Mouse (Mus musculus) testis, postnatal 14 days (tissue): ENCODE data around the gene S100a3.
A peak's percentile ranks its signal among the peaks of the same experiment; 100 is the strongest.

Experiments
- DNase-seq: peaks from one replicate; pipeline ENCODE4 v3.0.0; 2021; ENCODE audit warnings: low spot score

S100a3 gene

DNA sequence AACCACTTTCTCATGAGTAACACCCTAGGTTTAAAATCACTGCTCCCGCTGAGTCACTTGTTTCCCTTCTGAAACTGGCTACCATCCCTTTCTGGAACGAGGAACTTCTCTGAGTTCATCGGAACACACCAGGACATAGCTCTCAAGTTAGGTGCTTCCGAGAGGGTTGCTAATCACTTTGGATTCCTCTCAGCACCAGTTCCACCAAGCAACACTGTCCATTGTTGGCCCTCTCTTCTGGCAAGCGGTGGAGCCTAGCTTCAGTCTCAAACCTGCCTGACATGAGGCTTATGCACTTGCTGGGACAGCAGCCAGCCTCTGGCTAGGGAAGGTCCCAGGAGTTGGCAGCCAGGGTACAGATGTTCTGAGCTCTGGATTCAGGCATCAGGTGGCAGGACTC lies 14.3 kb downstream of the S100a3 start:
- no peak for DNase-seq

DNA sequence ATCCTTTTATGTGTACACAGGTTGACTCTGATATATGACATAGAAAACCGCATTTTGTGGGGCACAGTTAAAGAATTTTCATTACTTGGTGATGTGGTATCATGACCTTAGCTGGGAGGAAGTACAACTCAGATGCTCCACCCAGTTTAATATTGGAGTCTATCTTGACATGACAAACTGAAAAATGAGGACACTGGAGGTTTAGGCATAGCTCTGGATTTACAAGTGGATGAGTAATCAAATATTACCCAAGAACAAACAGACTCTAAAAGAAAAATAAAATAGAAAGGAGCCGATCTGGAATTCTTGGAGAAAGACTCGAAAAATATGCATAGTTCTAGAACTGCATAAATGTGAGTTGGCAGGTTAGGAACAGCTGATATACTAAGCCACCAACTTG lies 14.9 kb downstream of the S100a3 start:
- DNase-seq = no peak

DNA sequence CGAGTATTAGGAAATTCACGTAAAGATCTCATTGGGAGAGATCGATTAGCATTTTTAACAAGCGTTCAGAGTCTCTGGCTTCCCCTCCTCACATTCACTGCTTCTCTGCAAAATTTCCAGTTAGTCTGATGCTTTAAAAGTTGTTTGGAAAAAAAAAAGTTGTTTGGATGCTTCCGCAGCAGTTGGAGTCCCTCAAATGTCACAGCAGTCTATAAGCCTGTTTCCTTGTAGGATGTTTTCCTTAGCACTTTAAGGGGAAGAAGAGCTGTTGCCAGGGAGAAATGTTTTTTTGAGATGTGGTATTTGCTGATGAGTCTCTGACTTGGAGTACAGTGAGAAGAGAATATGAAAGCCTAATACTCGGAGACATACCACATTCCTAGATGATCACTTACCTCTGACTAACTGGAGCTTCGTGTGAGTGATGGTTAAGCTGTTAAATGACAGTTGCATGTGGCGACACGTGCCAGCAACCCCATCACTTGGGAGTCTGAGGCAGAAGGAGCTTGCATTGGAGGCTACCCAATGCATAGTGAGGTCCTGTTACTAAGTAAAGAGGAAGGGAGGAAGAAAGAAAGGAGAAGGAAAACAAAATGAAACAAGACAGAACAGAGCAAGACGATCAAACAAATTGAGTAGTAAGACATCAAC lies 16.1 kb downstream of the S100a3 start:
- DNase-seq = no peak

DNA sequence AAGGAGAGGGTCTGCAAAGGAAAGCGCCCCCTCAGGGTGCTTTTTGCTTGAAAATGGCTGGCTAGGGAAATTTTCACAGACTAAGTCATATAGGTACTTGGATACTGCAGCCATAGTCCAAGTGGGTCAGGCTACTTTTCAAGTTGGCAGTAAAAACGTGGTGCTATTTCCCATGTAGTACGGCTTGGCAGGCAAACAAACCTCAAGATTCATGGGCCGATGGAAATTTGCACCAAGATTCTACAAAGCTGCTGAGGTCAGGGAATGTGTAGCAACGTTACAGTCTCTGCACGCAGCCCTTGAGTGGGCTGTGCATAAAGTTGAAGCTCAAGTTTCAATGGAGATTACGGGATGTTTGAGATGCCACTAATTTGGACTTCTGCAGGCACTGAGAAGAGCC lies 19.1 kb downstream of the S100a3 start:
- no peak for DNase-seq

DNA sequence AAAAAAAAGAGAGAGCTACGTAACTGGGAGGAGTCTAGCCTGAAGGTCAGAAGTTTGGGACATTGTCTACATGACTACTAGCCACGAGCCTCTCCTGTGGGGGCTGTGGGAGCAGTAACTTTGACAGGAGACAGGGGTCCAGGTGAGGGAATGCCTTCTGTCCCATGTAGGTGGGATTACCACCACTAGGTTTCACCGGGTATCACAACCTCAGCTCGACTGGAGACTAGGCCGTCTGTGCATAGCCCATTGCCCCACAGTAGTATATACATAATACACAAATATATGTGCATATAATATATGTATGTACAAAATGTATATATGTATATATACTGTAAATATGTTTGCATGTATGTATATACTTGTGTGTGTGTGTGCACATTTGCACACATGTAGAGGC lies 20.8 kb downstream of the S100a3 start:
- no peak for DNase-seq

DNA sequence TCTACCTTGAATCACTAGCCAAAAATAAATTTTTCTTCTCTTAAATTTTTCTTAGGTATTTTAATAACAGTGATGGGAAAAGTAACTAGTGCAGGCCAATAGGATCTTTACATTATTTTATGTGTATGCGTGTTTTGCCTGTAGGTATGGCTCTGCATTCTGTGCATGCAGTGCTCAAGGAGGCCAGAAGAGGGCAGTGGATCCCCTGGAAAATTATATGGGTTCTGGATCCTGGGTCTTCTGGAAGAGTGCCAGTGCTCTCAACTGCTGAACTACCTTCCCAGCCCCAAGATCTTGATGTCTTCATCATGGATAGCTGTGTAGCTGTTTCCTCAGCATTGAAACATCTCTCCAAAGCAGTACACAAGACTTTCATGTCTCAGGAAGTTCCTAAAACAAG lies 21.8 kb downstream of the S100a3 start:
- no peak for DNase-seq

DNA sequence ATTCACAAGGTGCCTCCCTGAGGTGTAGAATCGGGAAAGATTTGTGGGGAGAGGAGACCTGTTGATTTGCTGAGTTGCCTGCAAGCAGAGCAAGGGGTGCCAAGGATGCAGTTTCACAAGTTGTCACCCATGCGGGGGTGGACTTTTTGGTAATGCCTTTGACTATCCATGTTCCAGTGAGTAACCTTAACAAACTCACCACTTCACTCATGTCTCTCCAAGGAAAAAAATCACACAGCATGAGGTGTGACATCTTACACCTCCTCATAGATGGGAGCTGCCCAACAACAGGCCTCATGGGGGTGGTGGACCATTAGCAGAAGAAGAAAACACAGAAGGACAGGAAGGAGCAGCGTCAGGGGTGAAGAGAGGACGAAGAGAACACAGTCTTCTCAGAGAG lies 22.2 kb downstream of the S100a3 start:
- no peak for DNase-seq

DNA sequence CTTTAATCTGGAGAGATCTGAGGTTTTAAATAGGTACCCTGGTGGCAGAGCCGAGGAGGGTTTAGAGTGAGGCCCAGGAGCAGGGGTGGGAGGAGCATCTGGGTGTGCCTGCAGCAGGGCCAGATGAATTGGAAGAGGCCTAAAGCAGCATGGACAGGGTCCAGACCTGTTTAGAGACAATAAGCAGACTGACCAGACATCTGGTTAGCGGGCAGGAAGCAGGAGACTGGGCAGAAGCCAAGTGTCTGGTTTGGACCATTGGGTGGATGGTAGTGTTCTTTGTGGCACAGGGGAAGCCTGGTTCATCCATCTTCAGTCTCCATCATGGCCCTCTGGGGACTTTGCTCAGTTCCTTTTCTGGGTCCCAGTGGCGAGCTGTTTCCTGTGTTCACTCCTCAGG lies 23.5 kb downstream of the S100a3 start:
- no peak for DNase-seq

DNA sequence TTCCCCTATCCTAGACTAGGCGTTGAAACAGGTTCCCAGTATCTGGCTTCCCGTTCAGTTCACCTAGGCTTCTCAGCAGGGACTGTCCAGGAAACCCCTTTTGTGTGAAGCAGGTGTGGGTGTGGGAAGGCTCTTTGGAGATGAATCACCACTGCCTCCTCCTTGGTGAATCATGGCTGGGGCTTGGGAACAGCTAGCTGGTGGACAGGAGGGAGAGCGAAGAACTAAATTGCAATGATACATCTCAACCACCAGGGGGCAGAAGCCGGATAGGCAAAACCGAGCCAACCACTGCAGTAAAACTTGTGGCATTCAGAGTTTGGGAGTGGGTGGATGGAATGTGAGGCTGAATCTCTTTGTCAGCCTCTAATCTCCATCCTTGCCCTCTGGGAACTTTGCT lies 25.2 kb downstream of the S100a3 start:
- peak; percentile 61 for DNase-seq

DNA sequence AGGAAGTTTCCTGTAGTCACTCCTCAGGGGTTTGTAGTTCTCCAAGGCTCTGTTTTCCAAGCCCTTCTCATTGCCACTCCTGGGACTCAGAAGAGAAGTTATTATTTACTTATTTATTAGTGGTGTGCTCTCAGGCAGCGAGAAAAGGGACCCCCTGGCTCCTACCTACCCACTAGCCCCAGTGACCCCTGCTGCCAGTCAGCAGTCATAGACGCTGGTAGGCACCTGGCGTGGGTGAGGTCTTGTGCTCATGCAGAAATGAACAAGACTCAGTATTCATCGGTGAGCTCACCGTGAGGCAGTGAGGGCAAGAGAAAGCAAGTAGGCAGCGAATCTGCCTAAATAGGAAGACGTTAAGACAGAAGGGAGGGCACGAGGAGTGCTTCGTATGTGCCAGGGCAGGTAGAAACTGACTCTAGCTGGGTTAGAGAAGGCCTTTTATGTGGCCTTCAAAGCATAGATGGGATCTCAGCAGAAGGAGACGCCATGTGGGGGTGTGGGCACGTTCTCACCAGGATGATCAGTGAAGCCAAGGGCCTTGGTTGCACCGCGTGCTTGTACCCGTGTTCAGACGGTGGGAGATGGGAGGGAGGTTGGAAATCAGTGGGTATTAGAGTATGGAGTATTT lies 25.8 kb downstream of the S100a3 start:
- DNase-seq = no peak

DNA sequence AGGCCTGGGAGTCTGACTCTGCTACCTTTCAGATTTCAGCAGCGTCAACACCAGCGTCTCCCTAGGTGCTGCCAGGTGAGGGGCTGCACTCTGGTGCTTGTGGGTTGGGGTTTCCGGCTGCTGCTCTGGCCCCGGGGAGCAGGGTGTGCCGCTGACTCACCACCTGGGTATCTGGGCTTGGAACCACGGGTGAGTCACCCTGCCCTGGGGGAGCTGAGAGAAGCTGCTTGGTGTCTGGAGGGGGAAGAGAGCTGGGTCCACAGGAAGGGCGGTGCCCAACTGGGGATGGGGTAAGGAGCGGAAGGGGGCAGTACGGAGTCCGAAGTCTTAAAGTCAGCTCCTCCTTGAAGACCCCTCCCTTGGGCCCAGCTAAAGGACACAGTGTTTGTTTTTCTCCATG lies 26.5 kb downstream of the S100a3 start:
- DNase-seq = peak; percentile 64

DNA sequence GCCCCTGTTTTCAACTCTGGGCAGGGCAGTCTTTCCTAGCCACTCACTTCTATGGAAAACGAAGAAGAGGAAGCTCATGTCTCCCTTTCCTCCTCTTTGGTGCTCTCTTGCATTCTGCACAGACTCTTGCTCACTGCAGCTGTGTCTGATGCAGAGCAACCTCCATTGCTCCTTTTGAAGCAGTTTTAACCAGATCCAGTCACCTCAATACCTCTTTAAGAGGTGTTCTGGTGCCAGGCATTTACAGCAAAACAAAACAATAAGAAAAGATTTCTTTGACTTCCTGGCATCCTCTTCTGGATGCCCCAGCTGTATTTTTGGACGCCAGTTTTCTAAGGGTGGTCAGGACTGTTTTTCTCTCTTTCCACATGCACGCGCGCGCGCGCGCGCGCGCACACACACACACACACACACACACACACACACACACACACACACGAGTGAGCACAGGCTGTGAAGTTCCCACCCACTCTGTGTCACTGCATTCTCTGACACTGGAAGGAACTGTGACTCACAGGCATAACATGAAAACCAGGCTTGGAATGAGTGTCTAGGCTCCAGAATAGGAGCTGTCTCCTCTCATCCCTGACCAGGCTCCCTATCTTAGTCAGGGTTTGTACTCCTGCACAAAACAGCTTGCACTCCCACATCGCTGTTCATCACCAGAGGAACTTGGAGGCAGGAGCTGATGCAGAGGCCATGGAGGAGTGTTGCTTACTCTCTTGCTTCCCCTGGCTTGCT lies 27.2 kb downstream of the S100a3 start:
- no peak for DNase-seq

DNA sequence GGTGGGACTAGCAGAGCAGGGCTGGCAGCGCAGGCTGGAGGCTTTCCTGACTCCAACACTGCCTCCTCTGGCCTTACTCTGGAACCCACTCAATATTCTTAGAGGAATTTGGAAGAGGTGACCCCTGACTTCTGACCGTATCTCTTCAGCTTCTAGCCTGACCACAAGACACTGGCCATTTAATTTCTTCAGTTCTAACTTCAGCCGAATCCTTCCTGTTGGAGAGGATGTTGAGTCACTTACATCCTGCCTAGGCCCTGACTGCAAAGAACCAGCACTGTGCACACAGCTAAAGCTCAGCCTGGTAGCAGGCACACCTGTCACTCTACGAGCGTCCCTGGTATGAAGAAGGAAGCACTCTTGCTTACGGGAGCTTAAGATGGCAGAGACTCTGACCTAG lies 29.0 kb downstream of the S100a3 start:
- no peak for DNase-seq

DNA sequence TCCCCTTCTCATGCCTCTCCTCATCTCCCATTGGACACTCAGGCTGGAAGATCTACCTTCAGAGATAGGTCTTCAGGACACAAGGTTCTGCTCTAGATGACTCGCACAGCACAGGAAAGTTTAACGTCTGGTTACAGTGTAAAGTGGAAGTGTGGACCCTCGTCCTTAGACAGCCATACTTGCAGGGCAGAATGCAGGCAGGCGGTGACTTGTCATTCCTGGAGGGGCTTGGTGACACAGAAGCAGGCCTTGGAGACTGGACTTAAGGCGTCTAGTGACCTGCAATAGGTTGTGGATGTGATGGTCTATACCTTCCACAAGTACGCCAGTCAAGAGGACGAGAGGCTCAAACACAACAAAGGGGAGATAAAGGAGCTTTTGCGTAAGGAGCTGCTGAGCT lies 29.6 kb downstream of the S100a3 start, which contains the start of gene S100a2:
S100a2 (plus strand) TSS at position 301 of the 400 bp plus-strand sequence.
- DNase-seq = no peak

DNA sequence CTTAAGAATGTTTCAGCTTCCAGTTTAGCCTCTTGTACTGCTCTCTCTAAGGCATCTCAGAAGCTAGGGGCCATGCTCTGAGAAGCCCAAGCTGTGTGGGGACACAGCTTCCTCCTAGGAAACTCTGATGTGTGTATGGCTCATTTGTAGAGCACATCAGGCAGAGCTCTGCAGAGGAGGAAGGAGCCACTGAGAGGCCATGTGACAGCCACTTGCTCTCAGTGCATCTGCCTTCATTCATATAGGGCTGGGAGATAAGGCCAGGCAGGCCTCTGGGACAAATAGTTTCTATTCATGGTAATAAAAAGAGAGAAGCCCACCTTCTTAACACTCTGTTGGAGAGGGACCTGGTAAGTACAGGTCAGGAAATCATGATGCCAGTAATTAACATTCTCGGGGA lies 34.1 kb downstream of the S100a3 start:
- DNase-seq = no peak

DNA sequence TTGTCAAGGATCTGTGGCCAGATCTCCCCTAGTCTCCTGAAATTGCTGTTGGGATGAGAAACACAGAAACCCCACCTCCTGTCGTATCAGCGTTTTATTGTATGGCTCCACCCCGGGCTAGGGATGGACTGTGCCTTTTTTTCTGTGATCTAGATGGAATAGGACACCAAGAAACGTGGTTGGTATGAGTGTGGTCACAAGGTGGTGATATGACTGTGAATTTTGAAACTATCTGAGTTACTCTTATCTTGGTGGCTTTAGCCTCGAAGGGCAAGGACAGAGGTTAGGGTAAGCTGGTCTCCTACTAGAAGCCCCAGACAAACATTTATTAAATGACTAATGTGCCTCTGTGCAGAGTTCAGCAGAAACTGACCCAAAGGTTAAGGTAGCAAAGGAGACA lies 35.2 kb downstream of the S100a3 start:
- DNase-seq = no peak

DNA sequence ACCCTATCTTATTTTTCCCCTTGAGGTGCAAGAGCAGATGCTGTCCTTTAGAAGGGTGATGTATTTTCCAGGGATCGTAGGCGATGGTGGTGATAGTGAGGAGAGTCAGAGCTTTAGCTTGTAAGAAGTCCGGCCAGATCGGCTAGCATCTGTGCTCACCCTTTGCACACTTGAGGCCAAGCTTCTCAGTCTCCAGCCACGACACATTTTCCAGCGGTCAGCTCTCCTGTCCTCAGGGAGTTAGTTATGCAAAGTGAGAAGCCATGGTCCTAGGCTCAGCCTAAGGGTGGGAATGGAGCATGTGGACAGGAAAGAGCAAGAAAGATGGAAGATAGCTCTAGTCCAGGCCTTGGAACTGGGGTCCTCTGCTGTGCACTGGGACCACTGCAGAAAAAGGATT lies 36.4 kb downstream of the S100a3 start:
- no peak for DNase-seq

DNA sequence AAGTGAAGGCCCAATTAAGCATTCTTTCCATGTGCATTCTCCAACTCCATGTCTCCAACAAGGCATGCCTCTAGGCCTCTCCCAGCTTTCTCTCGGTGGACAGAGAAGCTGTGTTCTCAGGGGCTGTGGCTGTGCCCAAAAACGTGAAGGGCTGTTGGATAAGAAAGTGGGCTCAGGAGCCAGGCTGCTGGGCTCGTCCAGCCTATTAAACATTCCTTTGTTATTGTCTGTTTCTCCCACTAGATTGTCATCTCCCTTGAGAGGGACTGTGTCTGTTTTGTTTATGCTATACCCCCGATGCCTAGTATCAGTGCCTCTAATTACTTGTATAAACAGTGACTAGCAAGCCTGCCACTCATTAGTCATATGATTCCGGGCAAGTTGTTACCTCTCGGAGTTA lies 37.4 kb downstream of the S100a3 start:
- DNase-seq = no peak

DNA sequence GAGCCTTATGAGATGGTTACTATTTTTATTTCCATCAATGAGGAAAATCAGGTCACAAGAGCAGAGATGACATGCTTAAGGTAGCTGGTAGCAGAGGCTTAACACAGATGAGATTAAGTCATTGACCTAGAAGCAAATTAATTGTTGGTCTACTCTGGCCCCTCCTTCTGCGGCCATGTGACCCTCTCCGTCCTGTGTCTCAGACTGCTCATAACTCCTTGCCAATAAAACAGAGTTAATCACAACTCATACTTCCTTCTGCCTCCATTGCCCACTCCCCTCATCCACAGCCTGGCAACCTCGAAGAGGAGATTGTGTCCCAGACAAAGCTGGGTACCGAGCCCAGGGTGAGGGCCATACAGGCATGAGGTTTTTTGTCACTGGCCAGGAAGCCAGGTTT lies 37.8 kb downstream of the S100a3 start:
- DNase-seq = no peak

DNA sequence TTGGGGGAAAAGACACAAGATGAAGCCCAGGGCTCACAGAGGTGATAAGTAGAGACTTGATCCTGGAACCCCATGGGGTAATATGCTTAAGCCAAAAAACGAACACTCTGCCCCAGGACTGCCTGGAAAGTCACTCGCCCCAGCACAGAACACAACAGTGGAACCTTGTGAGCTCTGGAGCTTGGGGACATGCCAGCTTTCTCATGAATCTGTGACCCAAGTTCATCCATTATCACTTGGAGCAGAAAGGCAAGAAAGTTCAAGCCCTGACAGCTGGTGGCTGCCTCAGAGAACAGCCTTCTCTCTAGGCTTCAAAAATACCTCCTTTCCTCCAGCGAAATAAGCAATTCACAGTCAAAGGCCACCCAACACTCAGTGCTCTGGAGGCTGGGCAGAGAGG lies 39.0 kb downstream of the S100a3 start:
- no peak for DNase-seq

DNA sequence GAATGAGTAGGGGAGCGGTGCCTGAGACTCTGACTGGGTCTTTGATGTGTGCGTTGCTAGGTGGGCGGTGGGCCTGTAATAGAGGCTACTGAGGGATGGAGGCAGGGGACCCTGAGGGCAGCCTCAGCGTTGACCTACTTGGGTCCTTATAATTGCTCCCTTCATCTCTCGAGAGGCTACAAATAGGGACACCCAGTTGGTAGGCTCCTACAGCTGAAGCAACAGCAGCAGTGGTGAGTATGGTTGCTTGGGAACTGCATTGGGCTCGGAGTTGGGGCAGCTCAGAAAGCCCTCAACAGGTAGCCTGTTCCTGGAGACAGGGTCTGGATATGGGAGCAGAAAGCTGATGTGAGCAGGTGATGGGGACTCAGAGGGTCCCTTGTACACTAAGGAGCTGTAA lies 39.7 kb downstream of the S100a3 start:
- no peak for DNase-seq

DNA sequence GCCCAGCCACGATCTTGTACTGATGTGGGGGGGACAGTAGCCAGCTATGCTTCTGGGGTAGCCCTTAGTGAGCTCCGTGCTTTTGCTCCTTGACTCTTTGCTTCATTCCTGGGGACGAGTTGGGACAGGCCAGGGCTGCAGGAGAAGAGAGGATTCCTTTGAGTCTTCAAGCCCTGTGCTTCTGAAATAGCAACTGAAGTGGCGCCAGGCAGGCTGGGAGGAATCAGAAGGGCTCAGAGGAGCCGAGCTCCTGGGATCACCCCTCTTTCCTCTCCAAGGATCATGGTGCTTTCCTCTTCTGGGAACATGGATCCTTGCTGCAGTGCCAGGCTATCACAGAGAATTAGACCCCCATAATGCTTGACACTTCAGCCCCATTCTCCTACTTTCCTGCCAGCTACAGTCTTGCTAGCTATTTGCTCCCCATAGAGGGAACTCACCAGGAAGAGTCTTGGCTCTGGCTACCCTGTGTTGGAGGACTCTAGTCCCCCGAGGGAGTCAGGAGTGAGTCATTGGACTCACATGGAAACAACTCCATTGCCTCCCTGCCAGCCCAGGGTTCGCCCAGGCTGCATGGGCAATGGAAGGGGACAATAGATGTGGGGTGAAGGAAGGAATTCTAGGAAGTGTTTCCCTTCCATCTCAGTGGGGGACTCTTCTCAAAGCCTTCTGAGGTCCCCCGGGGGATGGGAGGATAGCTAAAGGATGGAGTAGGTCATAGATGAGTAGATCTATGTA lies 40.2 kb downstream of the S100a3 start:
- DNase-seq = no peak
